Mouse (Mus musculus) liver, adult 2 months (tissue): ENCODE measurements around the gene Gm10477. TPM values are rescaled to one million over a fixed set of nuclear protein-coding genes. Genes with fewer than 3 reads are reported as not detected.
"Not testable (repeated sequence)": the region's sequence is repeated elsewhere in the genome, so short reads cannot be mapped to it uniquely, and the experiment has no call there.

Experiments
- DNase-seq: peaks from one replicate; pipeline ENCODE4 v3.0.0-alpha.2; 2011; ENCODE audit warnings: low read depth, low spot score; ENCODE audit errors: extremely low read depth
- H3K27ac ChIP-seq: fragments of 200-500 bp; replicated peaks from 2 replicates; pipeline ENCODE4 v1.5.1; 2012; ENCODE audit warnings: low read depth, mild to moderate bottlenecking, control low read depth, inconsistent platforms, low read length; ENCODE audit not compliant: insufficient read depth
- H3K27me3 ChIP-seq: fragments of 200-500 bp; 2 replicates; pipeline ENCODE4 v1.6.1; 2012; ENCODE audit warnings: mild to moderate bottlenecking, moderate library complexity, low read length, inconsistent platforms; ENCODE audit not compliant: control insufficient read depth, insufficient read depth
- H3K36me3 ChIP-seq: fragments of 200-500 bp; 2 replicates; pipeline ENCODE4 v1.6.1; 2012; ENCODE audit warnings: low read length, inconsistent platforms; ENCODE audit not compliant: control insufficient read depth, insufficient read depth
- H3K4me1 ChIP-seq: fragments of 200-500 bp; 2 replicates; pipeline ENCODE4 v1.6.1; 2011; ENCODE audit warnings: low read length; ENCODE audit not compliant: control insufficient read depth, insufficient read depth
- H3K4me3 ChIP-seq: fragments of 200-500 bp; 2 replicates; pipeline ENCODE4 v1.5.1; 2011; ENCODE audit warnings: low read depth, mild to moderate bottlenecking, control low read depth, low read length, moderate library complexity; ENCODE audit not compliant: insufficient read depth
- H3K79me2 ChIP-seq: fragments of 200-500 bp; 2 replicates; pipeline ENCODE4 v1.6.1; 2012; ENCODE audit warnings: inconsistent platforms, mild to moderate bottlenecking, low read length, moderate library complexity; ENCODE audit not compliant: control insufficient read depth, insufficient read depth
- H3K9ac ChIP-seq: fragments of 200-500 bp; 2 replicates; pipeline ENCODE4 v1.6.1; 2012; ENCODE audit warnings: low read depth, mild to moderate bottlenecking, control low read depth, inconsistent platforms, low read length
- CTCF ChIP-seq: fragments of 200-500 bp; IDR thresholded peaks from 2 replicates; pipeline ENCODE4 v1.5.1; 2011; ENCODE audit warnings: low read depth, low read length, control low read depth
- POLR2A ChIP-seq: fragments of 200-500 bp; IDR thresholded peaks from 2 replicates; pipeline ENCODE4 v1.6.1; 2011; ENCODE audit warnings: low read length, control low read depth; ENCODE audit not compliant: insufficient read depth; ENCODE audit errors: extremely low read depth
- WGBS: fragments of 180-500 bp; shearing (Covaris S2); methylation state at CpG from one replicate; pipeline ENCODE4 v1.1.7; 2018; 5-methylcytosine and 5-hydroxymethylcytosine counted together
- polyA plus RNA-seq: library from polyadenylated mRNA; depleted of rRNA; stranded (reverse); fragments of >200 nt; gene quantifications from 2 replicates; pipeline ENCODE4 v1.2.3, GENCODE M21; 2012; rRNA removed
- total RNA-seq: library from RNA; depleted of rRNA; stranded (reverse); fragments of >200 nt; gene quantifications from 2 replicates; pipeline ENCODE4 v1.2.3, GENCODE M21; 2014; rRNA removed

Gene Gm10477
- total RNA-seq (not detected in 2 replicates), polyA plus RNA-seq (not detected in 2 replicates)

- H3K27ac ChIP-seq, H3K27me3 ChIP-seq, DNase-seq, H3K4me1 ChIP-seq, H3K36me3 ChIP-seq, H3K79me2 ChIP-seq, H3K4me3 ChIP-seq, H3K9ac ChIP-seq: not testable (repeated sequence)
- 87% methylated on average over 6 of the region's 6 CpGs for WGBS
These were observed at the start of gene Gm10477 for GRCm38 (mm10) chrX:56524442-56524841. Gm10477 (plus strand) TSS chrX:56524742.

DNA sequence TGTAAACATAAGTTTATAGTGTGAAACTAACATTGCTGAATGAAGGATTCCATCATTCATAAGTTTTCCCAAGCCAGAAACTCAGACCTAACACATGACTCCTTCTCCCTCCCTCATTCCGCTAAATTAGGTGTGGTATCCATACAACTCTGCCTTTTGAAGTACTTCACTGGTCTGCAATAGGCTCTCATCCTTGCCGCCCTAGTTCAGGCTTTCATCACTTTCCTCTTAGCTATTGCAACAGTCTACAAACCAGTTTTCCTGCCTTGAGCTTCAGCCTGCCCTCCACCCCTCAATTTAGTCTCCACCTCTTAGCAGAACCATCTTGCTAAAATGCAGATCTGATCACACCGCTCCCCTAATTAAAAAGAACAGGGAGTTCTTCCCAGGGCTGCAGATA is 47.0 kb upstream of the Gm10477 start:
- no peaks in the 10 kb centered on the region for H3K4me1 ChIP-seq
- no peaks in the 10 kb centered on the region for H3K27me3 ChIP-seq
- WGBS: 95% methylated on average over 3 of the region's 3 CpGs
- H3K79me2 ChIP-seq: no peaks in the 10 kb centered on the region
- H3K27ac ChIP-seq: no peak overlapping the region
- H3K9ac ChIP-seq: no peak overlapping the region
- TF ChIP-seq CTCF (no peak), POLR2A (no peak)
- H3K36me3 ChIP-seq: no peaks in the 10 kb centered on the region
- no peak overlapping the region for H3K4me3 ChIP-seq
- no peak for DNase-seq

GRCm38 (mm10) chrX:56481906-56482305 is 42.6 kb upstream of the Gm10477 start:
- no peak overlapping the region for H3K9ac ChIP-seq
- no peak overlapping the region for H3K27ac ChIP-seq
- TF ChIP-seq CTCF (no peak), POLR2A (no peak)
- H3K4me1 ChIP-seq: no peaks in the 10 kb centered on the region
- peak; percentile 17 for DNase-seq
- no peaks in the 10 kb centered on the region for H3K27me3 ChIP-seq
- no peaks in the 10 kb centered on the region for H3K79me2 ChIP-seq
- no peak overlapping the region for H3K4me3 ChIP-seq
- 89% methylated on average over 3 of the region's 3 CpGs for WGBS
- H3K36me3 ChIP-seq: no peaks in the 10 kb centered on the region

GRCm38 (mm10) chrX:56489758-56490157 is 34.8 kb upstream of the Gm10477 start:
- peak; percentile 46 for DNase-seq
- Histone ChIP-seq H3K36me3 (no peaks in the 10 kb centered on the region), H3K27me3 (no peaks in the 10 kb centered on the region), H3K4me1 (no peaks in the 10 kb centered on the region), H3K27ac (no peak overlapping the region), H3K79me2 (no peaks in the 10 kb centered on the region), H3K4me3 (no peak overlapping the region), H3K9ac (no peak overlapping the region)
- TF ChIP-seq POLR2A (no peak), CTCF (peak; percentile 33; the same call in 1 of the 2 replicates)
- WGBS: 5% methylated on average over 1 of the region's 1 CpGs

DNA sequence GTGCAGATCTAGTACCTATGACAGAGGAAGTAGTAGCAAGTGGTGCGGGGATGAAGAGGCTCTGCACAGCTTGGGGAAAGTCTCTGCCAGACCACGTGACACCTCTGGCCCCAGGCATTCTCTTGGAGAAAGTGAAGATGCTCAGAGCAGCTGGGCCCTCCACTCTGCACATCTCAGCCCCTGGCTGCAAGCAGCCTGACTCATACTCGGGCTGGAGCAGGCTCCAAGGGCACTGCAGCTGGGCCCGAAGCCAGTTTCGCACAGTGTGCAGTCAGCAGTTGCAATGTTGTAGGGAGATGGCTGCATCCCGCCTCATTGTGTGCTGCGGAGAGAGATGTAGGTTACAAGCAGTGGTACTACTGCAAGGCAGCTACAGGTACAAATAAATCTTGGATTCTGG is 27.3 kb upstream of the Gm10477 start:
- Histone ChIP-seq H3K4me1 (no peaks in the 10 kb centered on the region), H3K4me3 (no peak overlapping the region), H3K9ac (no peak overlapping the region), H3K79me2 (no peaks in the 10 kb centered on the region), H3K27ac (no peak overlapping the region), H3K27me3 (no peaks in the 10 kb centered on the region), H3K36me3 (no peaks in the 10 kb centered on the region)
- no peak for TF ChIP-seq POLR2A
- no peak for TF ChIP-seq CTCF
- no peak for DNase-seq
- WGBS: 82% methylated on average over 7 of the region's 7 CpGs

- Histone ChIP-seq H3K36me3 (no peaks in the 10 kb centered on the region), H3K27ac (no peak overlapping the region), H3K27me3 (no peaks in the 10 kb centered on the region), H3K4me3 (no peak overlapping the region), H3K79me2 (no peaks in the 10 kb centered on the region), H3K4me1 (no peaks in the 10 kb centered on the region), H3K9ac (no peak overlapping the region)
- DNase-seq: peak; percentile 26
- WGBS: 4% methylated on average over 3 of the region's 3 CpGs
- TF ChIP-seq POLR2A (no peak), CTCF (peak; percentile 67)
These were observed 6.7 kb downstream of the Gm10477 start for GRCm38 (mm10) chrX:56531266-56531665.
